Mouse (Mus musculus): ENCODE data around the gene S100a16. TPM values are rescaled to one million over a fixed set of nuclear protein-coding genes. Genes with fewer than 3 reads are reported as not detected.

S100a16 gene
- polyA plus RNA-seq (2015; fragmentation: Illumina TruSeq; extraction: RNeasy Lipid Tissue Mini Kit (QIAGEN cat#74804); ENCODE audit: insufficient read depth, low replicate concordance), result 14.6 TPM

DNA sequence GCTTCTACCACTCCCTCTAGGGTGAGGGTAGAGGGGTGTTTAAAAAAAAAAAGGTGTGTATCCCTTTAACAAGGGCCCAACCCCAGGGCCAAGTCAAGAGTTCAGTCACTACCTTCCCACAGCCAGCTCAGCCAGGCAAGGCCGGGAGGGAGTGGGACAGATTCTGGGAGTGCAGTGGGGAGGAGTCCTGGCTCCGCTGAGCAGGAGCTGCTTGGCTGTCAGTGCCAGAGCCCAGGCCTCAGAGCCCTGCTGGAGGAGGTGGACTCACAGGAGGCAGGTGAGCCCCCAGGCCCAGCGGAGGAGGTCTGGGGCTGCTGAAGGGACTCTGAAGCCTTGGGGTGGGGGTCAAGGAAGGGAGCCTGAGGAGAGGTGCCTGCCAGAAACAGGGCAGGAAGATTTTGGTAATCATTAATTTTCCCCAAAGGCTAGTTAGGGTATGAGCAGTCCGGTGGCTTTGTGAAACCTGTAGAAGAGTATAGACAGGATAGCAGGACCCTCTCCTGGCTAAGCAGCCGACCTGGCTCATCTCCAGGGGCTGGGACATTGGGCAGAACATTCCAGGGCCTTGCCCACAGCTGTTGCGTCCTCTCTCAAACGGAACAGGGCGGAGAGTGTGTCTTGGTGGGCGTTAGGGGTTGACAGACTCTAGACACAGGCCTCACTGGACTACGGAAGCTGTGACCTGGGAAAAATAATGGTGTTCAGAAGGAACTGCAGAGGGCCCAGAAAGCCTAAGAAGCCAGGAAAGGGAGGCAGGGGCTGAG is at the start of gene S100a16:
Gene S100a16 (plus strand): TSS at position 114 of the 764 bp plus-strand sequence.

DNA sequence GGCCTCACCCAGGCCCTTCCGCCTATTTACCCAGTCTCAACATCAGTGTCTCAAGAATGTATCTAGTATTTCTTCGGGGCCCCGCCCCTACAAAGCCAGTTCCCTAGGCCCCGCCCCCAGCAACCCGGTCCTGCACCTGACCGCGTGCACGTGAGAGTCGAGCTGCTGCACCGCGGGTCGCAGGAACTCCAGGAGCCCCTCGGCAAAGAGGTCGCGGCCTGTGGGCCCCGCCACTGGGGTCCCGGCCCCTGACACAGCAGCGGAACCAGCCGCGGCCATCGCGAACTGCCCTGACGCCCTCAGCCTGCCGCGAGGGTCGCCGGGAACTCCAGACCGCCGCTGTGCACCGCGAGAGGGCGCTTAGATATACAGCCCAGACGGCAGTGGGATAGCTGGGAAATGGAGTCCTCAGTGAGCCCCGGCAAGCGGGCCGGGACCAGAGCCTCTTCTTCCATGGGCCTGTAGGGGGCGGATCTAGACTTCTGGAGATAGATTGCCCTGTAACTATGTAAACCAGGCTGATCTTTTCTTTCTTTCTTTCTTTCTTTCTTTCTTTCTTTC is 46.3 kb upstream of the S100a16 start, which contains the start of gene Snapin:
Gene Snapin (minus strand): TSS at position 338 of the 561 bp plus-strand sequence.

DNA sequence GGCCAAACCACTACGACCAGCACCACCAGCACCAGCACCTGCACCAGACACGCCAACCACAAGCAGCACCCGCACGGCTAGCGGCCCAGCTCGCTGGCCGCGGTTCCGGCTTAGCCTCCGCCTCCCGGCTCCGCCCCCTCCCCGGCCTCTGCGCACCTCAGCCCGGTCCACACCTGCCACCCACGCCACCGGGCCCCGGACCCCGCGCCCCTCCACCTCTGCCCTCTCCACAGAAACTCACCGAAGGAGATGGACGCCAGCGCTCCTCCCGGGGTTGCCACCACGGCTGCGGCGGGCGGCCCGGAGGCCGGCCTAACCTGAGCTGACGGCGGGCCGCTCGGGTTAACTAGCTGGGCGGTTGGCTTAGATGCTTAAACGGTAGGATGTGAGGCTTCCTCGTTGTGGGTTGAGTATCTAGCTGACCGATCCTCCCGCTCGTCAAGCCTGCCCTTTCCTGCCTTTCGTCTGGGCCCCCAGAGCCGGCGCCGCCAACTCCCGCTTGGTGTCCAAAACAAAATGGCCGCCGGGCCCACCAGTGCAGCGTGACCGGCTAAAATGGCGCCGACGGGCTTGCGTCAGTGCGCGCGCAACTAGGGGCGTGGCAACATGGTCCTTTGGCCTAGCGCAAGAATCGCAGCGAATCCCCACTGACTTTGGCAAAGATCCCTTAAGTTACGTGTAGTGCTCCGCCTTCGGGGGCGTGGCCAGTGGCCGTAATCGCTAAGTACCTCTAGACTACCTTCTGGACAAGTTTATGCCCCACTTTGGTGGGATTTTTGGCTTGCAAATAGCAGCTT is 27.9 kb upstream of the S100a16 start, which contains the start of gene Chtop:
Gene Chtop (minus strand): TSS at position 549 of the 797 bp plus-strand sequence.

DNA sequence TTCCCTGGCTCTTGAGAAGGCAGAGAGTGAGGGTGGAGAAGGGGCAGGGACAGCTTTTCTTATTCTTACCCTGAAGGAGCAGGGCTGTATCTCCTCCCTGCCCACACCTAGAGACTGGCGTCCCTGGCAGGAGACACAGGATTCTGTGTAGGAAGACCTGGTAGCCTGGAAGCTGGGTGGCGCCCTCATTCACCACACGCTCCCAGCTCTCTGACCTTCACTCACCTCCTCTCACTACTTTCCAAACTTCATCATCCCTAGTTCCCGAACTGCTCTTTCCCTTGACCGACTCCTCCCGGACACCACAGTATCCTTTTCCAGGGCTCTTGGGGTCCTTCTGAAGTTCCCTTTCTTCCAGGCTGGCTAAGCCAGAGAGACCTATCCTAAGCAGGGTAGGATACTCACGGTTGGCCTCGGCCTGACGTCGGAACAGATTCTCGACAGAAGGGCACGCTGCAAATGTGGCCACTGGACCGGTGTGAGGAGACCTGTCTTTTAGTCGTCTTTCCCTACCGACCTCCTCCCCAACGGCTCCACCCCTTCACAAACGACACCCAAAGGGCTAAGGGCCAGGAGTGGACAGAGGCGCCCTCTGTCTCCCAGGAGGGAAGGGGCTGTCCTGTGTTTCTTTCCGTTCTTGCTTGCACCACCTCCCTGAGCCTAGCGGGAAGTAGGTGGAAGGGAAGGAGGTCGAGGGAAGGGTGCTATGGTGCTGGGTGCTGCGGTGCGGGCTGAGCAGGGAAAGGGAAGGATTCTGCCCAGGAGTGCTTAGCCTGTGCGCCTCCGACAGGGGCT is 23.1 kb upstream of the S100a16 start, which contains the start of the genes S100a1 and S100a13:
Gene S100a1 (minus strand): TSS at position 597 of the 795 bp plus-strand sequence.
Gene S100a13 (plus strand): TSS at position 640 of the 795 bp plus-strand sequence.

DNA sequence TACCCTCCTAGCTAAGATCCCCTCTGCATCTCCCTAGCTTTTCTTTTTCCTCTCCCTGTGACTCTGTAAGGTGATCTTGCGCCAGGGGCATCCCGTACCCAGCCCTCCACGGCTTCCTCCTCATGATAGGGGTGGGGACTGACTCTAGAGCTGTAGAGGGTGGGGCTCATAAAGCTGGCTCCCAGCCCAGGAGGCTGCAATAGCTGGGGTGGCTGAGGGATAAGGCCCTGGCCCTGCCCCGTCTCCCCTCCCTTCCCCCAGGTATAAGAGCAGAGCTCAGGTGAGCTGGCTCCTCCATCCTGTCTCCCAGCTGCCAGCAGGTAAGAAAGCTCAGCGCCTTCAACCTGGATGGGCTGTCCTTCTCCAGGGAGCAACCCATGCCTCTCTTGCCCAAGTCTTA is 10.5 kb upstream of the S100a16 start, which contains the start of gene S100a14:
Gene S100a14 (plus strand): TSS at position 277 of the 400 bp plus-strand sequence.

DNA sequence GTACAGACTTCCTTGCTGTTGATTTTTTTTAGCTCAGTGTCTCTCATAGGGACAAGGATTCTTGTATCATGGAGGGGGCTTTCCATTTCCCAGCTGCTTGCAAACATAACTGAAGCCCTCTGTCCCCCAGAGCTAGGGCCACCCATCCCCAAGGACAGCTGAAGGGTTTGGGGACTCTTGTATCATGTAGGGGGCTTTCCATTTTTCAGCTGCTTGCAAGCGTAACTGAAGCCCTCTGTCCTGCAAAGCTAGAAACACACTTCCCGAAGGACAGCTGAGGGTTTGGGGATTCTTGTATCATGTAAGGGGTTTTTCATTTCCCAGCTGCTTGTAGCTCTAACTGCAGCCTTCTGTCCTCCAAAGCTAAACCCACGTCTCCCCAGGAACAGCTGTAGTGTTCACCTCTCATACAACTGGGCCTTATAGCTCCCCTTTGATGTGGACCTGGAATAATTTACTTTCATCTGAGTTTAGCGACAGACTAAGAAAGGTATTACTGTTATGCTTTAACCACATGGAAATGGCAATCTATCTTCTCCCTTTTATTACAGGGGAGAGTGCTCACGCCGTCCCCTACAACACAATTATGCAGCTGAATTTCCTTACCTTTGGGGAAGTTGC is 23.1 kb downstream of the S100a16 start, which contains the start of gene S100a3:
Gene S100a3 (plus strand): TSS at position 571 of the 621 bp plus-strand sequence.

DNA sequence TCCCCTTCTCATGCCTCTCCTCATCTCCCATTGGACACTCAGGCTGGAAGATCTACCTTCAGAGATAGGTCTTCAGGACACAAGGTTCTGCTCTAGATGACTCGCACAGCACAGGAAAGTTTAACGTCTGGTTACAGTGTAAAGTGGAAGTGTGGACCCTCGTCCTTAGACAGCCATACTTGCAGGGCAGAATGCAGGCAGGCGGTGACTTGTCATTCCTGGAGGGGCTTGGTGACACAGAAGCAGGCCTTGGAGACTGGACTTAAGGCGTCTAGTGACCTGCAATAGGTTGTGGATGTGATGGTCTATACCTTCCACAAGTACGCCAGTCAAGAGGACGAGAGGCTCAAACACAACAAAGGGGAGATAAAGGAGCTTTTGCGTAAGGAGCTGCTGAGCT is 52.9 kb downstream of the S100a16 start, which contains the start of gene S100a2:
Gene S100a2 (plus strand): TSS at position 301 of the 400 bp plus-strand sequence.

Other genes starting within 250 kb of the S100a16 start
- 33.2 TPM for gene Gatad2b, start 244.1 kb upstream of the S100a16 start, polyA plus RNA-seq (2015; fragmentation: Illumina TruSeq; extraction: RNeasy Lipid Tissue Mini Kit (QIAGEN cat#74804); ENCODE audit: insufficient read depth, low replicate concordance)
- gene Slc27a3, start 147.3 kb upstream of the S100a16 start, polyA plus RNA-seq (2015; fragmentation: Illumina TruSeq; extraction: RNeasy Lipid Tissue Mini Kit (QIAGEN cat#74804); ENCODE audit: insufficient read depth, low replicate concordance), result 3.6 TPM
- 30.3 TPM for gene Ints3, start 103.6 kb upstream of the S100a16 start, polyA plus RNA-seq (2015; fragmentation: Illumina TruSeq; extraction: RNeasy Lipid Tissue Mini Kit (QIAGEN cat#74804); ENCODE audit: insufficient read depth, low replicate concordance)
- gene Npr1, start 71.4 kb upstream of the S100a16 start, polyA plus RNA-seq (2015; fragmentation: Illumina TruSeq; extraction: RNeasy Lipid Tissue Mini Kit (QIAGEN cat#74804); ENCODE audit: insufficient read depth, low replicate concordance), result 11.0 TPM
- 92.2 TPM for gene Ilf2, start 61.1 kb upstream of the S100a16 start, polyA plus RNA-seq (2015; fragmentation: Illumina TruSeq; extraction: RNeasy Lipid Tissue Mini Kit (QIAGEN cat#74804); ENCODE audit: insufficient read depth, low replicate concordance)
- 82.6 TPM for gene Snapin, start 46.2 kb upstream of the S100a16 start, polyA plus RNA-seq (2015; fragmentation: Illumina TruSeq; extraction: RNeasy Lipid Tissue Mini Kit (QIAGEN cat#74804); ENCODE audit: insufficient read depth, low replicate concordance)
- gene Chtop, start 27.8 kb upstream of the S100a16 start, polyA plus RNA-seq (2015; fragmentation: Illumina TruSeq; extraction: RNeasy Lipid Tissue Mini Kit (QIAGEN cat#74804); ENCODE audit: insufficient read depth, low replicate concordance), result 185 TPM
- 21.1 TPM for gene S100a1, start 22.9 kb upstream of the S100a16 start, polyA plus RNA-seq (2015; fragmentation: Illumina TruSeq; extraction: RNeasy Lipid Tissue Mini Kit (QIAGEN cat#74804); ENCODE audit: insufficient read depth, low replicate concordance)
- 60.2 TPM for gene S100a13, start 22.8 kb upstream of the S100a16 start, polyA plus RNA-seq (2015; fragmentation: Illumina TruSeq; extraction: RNeasy Lipid Tissue Mini Kit (QIAGEN cat#74804); ENCODE audit: insufficient read depth, low replicate concordance)
- 0.93 TPM for gene S100a14, start 10.4 kb upstream of the S100a16 start, polyA plus RNA-seq (2015; fragmentation: Illumina TruSeq; extraction: RNeasy Lipid Tissue Mini Kit (QIAGEN cat#74804); ENCODE audit: insufficient read depth, low replicate concordance)
- 0.79 TPM for gene S100a3, start 23.3 kb downstream of the S100a16 start, polyA plus RNA-seq (2015; fragmentation: Illumina TruSeq; extraction: RNeasy Lipid Tissue Mini Kit (QIAGEN cat#74804); ENCODE audit: insufficient read depth, low replicate concordance)
- gene S100a2, start 53.0 kb downstream of the S100a16 start, polyA plus RNA-seq (2015; fragmentation: Illumina TruSeq; extraction: RNeasy Lipid Tissue Mini Kit (QIAGEN cat#74804); ENCODE audit: insufficient read depth, low replicate concordance), result not detected
- gene Gm42674, start 64.7 kb downstream of the S100a16 start, polyA plus RNA-seq (2015; fragmentation: Illumina TruSeq; extraction: RNeasy Lipid Tissue Mini Kit (QIAGEN cat#74804); ENCODE audit: insufficient read depth, low replicate concordance), result not detected
- 475 TPM for gene S100a4, start 66.5 kb downstream of the S100a16 start, polyA plus RNA-seq (2015; fragmentation: Illumina TruSeq; extraction: RNeasy Lipid Tissue Mini Kit (QIAGEN cat#74804); ENCODE audit: insufficient read depth, low replicate concordance)
- gene S100a5, start 71.3 kb downstream of the S100a16 start, polyA plus RNA-seq (2015; fragmentation: Illumina TruSeq; extraction: RNeasy Lipid Tissue Mini Kit (QIAGEN cat#74804); ENCODE audit: insufficient read depth, low replicate concordance), result not detected
- gene S100a6, start 75.6 kb downstream of the S100a16 start, polyA plus RNA-seq (2015; fragmentation: Illumina TruSeq; extraction: RNeasy Lipid Tissue Mini Kit (QIAGEN cat#74804); ENCODE audit: insufficient read depth, low replicate concordance), result 257 TPM
- not detected for gene S100a7a, start 116.8 kb downstream of the S100a16 start, polyA plus RNA-seq (2015; fragmentation: Illumina TruSeq; extraction: RNeasy Lipid Tissue Mini Kit (QIAGEN cat#74804); ENCODE audit: insufficient read depth, low replicate concordance)
- gene S100a8, start 131.7 kb downstream of the S100a16 start, polyA plus RNA-seq (2015; fragmentation: Illumina TruSeq; extraction: RNeasy Lipid Tissue Mini Kit (QIAGEN cat#74804); ENCODE audit: insufficient read depth, low replicate concordance), result 428 TPM
- gene S100a9, start 158.5 kb downstream of the S100a16 start, polyA plus RNA-seq (2015; fragmentation: Illumina TruSeq; extraction: RNeasy Lipid Tissue Mini Kit (QIAGEN cat#74804); ENCODE audit: insufficient read depth, low replicate concordance), result 552 TPM
- not detected for gene Pglyrp4, start 189.7 kb downstream of the S100a16 start, polyA plus RNA-seq (2015; fragmentation: Illumina TruSeq; extraction: RNeasy Lipid Tissue Mini Kit (QIAGEN cat#74804); ENCODE audit: insufficient read depth, low replicate concordance)
- not detected for gene Gm5849, start 240.6 kb downstream of the S100a16 start, polyA plus RNA-seq (2015; fragmentation: Illumina TruSeq; extraction: RNeasy Lipid Tissue Mini Kit (QIAGEN cat#74804); ENCODE audit: insufficient read depth, low replicate concordance)